Mouse (Mus musculus) gastrocnemius, adult 8-10 months (tissue): ENCODE measurements around the gene Tfcp2. TPM values are rescaled to one million over a fixed set of nuclear protein-coding genes. Genes with fewer than 3 reads are reported as not detected.
"Not testable (repeated sequence)": the region's sequence is repeated elsewhere in the genome, so short reads cannot be mapped to it uniquely, and the experiment has no call there.

Experiments
- DNase-seq, 2 experiments: peaks; one replicate each; pipeline ENCODE4 v3.0.0; 2022; ENCODE audit warnings: low spot score in 2 of 2
- total RNA-seq, 4 experiments: library from RNA; stranded (reverse); gene quantifications; 2 replicates each; pipeline ENCODE4 v1.2.4; 2022

The Tfcp2 gene
- total RNA-seq, 4 experiments from 2014 or later: 7.9 to 11.6 (median 9.7) TPM

- no peak for DNase-seq
Measured at GRCm38 (mm10) chr15:100557705-100558433, 6.1 kb upstream of the Tfcp2 start.

DNA sequence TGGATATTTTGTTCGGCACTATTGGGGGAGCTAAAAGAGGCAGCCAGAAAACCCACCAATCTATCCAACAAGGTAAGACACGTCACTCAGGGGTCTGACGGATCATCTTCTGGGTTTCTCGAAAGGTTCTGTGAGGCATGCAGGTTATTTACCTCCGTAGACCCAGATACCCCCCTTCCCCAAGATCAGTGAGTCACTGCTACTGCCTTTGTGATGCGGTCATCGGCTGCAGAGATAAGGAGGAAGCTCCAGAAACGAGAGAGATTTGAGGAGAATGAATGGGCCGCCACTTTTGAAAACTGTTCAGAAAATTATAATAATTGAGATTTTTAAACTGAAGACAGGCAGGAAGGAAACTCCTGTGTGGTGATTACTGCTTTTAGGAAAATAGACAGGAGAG is 4.6 kb upstream of the Tfcp2 start:
- DNase-seq: no peak

- peak in 1 of 2 experiments; percentile 9 for DNase-seq
Measured at GRCm38 (mm10) chr15:100555965-100556364, 4.2 kb upstream of the Tfcp2 start.

DNA sequence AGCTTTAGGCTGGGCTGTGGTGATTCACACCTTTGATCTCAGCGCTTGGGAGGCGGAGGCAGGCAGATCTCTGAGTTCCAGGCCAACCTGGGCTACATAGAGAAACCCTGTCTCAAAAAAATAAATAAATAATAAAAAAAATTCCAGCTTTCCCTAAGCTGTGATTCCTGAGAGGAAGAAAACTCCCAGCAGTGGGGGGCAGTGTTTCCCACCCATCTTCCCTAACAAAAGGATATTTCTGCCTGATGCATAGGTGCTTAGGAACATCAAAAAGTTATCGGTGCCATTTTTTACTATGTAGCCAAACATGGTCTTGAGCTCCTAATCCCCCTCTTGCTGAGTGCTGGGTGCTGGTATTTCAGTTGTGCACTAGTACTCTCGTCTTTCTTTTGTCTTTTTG is 1.5 kb downstream of the Tfcp2 start:
- DNase-seq: no peak

DNA sequence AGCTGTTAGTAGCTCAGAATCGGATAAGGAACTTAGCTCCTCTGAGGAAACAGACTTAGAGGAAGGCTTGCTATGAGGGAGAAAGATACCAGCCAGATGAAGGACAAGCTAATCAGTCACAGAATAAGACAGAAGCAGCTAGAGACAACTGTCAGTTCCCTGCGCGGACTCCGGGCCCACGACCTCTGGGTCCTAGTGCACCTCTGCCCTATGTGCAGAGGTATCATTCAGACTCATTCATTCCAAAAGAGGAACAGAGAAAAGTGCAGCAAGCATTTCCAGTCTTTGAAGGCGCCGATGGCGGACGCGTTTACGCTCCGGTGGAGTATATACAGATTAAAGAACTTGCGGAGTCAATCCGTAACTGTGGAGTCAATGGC is 8.2 kb downstream of the Tfcp2 start:
- DNase-seq: not testable (repeated sequence)

DNA sequence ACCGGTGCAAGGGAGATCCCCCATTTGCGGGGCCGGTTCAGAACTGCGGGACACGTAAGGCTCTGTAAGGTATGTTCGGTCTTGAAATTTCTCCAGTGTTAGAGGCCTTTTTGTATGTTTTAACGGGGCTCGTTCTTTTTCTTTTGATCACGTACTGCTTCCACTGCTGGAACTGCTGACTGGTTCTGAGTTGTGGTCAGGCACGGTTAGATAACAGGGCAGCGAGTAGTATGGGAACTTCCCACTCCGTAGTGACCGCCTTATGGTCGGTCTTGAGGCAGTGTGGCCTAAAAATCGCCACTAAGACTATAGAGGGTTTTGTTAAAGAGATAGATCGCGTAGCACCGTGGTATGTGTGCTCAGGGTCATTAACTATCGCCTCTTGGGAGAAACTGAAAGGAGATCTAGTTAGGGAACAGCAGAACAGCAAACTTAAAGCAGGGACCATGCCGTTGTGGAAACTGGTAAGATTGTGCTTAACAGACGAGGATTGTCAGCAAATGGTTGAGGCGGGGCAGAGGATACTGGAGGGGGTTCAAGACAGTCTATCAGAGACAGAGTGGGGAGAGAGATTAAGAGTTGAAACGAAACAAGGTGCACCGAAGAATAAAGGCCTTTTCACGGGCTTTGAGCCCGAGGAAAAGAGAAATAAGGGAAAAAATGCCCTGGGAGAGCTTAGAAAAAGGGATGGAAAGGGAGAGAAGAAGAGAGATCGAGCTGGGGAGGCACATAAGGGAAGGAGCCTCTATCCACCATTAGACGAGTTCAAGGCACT is 8.7 kb downstream of the Tfcp2 start:
- DNase-seq: not testable (repeated sequence)

GRCm38 (mm10) chr15:100541426-100541825 is 10.4 kb downstream of the Tfcp2 start:
- no peak for DNase-seq

GRCm38 (mm10) chr15:100541001-100541400 is 10.8 kb downstream of the Tfcp2 start:
- DNase-seq: not testable (repeated sequence)

DNA sequence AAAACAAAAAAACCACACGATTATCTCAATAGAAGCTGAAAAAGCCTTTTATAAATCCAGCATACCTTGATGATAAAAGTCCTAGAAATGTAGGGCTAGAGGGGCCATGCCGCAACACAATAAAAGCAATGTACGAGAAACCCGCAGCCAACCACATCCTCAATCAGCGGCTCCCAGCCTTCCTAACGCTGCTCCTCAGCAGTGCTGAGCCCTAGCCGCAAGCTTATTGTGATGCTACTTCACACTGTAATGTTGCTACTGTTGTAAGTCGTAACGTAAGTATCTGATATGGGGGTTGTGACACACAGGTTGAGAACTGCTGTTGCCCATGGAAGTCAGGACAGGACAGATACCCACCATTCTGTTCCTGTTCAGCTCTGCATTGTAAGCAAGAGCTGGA is 12.4 kb downstream of the Tfcp2 start:
- DNase-seq: no peak

- DNase-seq: no peak
Measured at GRCm38 (mm10) chr15:100537913-100538312, 13.9 kb downstream of the Tfcp2 start.

DNA sequence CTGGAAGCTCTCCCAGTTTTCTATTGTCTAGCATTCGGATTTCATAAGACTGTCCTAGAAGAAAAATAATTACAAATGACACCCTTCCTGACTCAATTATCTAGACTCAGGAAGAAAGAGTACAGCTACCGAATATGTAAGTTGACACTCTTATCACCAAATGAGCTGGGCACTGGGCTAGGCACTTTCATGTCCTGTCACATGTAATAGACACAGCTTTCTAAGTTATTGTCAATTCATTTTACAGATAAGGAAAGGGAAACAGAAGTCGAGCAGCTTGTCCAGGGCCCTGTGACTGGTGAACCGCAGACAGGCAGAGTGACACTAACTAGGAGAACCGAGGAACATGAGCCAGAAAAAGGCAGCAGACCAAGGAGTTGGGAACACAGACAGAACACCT is 23.9 kb downstream of the Tfcp2 start:
- no peak for DNase-seq

- no peak for DNase-seq
Measured at GRCm38 (mm10) chr15:100525405-100525804, 26.4 kb downstream of the Tfcp2 start.

DNA sequence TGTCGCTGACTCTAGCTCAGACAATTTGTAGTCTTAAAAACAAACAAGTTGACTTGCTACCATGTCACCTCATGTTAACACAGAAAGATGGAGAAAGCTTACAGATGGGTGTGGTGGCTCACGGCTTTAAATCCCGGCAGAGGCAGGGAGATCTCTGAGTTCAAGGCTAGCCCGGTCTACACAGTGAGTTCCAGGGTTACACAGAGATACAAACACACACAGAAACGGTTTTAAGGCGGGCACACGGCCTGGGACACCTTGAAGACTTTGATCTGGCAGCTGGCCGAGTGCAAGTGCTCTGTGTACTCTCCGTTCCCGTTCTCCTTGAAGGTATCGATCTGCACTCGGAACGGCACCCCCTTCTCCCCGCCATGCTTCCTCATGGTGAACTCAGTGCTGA is 31.5 kb downstream of the Tfcp2 start:
- DNase-seq: no peak

GRCm38 (mm10) chr15:100515121-100515520 is 36.7 kb downstream of the Tfcp2 start:
- DNase-seq: no peak

DNA sequence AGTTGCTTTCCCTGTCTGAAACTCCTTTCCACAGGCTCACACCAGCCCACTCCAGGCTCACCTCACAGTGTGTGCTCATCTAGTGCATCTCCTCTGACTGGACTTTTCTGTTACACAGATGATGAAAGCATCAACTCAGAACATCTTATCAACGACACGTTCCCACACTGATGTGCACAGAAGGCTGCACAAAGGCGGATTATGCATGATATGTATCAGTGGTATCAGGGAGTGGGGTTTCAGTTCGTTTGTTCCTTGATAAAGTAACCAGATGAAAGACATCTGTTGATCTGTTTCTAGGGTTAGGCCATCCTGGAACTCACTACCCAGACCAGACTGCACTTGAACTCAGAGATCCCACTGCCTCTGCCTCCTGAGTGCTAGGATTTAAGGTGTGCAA is 38.4 kb downstream of the Tfcp2 start:
- DNase-seq: no peak

DNA sequence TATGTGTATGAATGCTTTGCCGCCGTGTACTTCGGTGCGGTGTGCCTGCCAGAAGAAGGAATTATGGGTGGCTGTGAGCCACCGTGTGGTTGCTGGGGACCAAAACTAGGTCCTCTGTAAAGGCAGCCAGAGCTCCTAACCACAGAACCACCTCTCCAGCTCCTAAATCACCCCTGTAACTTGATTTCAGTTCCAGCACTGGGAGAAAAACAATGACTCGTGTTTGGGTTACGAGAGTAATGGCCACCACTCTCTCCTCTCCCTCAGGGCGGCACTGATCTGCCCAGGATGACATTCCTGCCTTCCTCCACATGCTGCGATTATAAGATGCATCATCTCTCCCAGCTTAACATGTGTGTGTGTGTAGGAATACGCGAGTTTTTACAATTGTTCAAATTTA is 41.7 kb downstream of the Tfcp2 start:
- no peak for DNase-seq

DNA sequence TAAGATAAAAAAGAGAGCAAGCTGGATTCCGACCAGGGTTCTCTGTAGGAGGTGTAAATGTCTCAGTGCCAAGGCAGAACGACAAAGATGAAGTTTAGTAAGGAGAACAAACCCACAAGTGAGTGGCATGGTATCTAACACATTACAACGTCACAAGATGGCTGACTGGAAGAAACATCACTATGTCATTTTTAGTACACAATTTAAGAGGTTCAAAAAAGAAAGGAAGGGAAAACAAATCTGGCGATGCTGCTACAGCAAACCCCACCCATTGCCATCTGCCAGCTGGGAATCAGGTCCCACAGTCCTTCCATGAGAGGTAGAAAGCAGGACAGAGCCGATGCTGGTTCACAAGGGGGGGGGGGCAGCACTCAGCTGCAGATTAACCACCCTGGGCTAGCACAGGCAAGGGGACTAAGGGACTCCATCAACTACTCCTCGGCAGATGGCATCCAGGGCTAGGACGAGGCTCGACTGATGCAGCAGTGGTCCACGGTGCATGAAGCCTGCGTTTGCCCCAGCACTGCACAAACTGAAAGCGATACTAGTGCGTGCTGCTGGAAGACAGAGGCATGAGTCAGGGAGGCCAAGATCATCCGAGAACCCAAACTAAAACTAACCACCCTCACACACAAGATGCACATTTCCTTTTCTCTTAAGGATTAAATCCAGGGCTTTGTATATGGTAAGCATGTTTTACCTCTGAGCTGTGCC is 43.2 kb downstream of the Tfcp2 start:
- DNase-seq: no peak

DNA sequence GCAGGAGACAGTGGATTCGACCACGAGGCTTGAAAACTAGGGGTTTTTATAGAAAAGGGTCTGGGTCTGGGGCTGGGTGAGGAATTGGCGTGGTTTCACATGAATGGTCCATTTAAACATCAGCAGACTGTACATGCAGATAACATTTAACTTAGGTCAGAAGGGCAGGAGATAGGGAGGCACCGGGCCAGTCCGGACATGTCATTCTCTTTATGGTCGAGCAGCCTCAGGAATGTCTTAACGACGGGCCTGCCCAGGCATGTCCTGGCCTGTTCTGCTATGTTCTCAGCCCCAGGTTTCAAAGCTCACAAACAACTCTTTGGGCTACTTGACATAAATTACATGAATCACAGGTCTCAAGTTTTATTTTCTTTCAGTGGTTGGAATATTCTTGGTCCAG is 52.3 kb downstream of the Tfcp2 start:
- not testable (repeated sequence) for DNase-seq

DNA sequence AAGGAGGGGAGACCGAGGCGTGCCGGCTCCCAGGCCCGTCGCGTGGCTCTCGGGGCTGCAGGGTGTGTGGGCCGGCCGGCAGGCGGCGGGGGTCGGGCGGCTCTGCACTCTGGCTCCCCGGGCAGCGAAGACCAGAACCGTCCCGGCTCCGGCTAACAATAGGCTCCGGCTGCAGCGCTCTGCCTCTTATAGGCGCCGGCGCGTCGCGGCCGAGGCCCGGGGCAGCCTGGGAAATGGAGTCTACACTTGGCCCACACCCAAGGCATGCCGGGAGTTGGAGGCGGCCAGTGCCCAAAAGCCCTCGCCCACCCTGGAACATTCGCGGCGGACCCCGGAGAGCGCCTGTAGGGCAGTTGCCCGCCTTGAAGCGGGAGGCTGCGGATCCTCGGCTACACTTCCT is 56.7 kb downstream of the Tfcp2 start, which contains the start of gene Csrnp2:
Gene Csrnp2, minus strand, starts transcription at position 387 of the 400 bp plus-strand sequence.
- peak; percentile 82 to 87 for DNase-seq

- no peak for DNase-seq
Measured at GRCm38 (mm10) chr15:100494647-100495046, 57.2 kb downstream of the Tfcp2 start.

GRCm38 (mm10) chr15:100491966-100492365 is 59.8 kb downstream of the Tfcp2 start:
- DNase-seq: no peak

GRCm38 (mm10) chr15:100489263-100489662 is 62.5 kb downstream of the Tfcp2 start:
- DNase-seq: no peak
